Mouse (Mus musculus): ENCODE results near the gene Lingo1. TPM values are rescaled to one million over a fixed set of nuclear protein-coding genes. Genes with fewer than 3 reads are reported as not detected.

Gene Lingo1
- total RNA-seq, 4 experiments from 2014 or later = 226 to 270 (median 251) TPM

Other genes starting within 250 kb of the Lingo1 start
- gene Odf3l1, start 68.2 kb upstream of the Lingo1 start, total RNA-seq (2022) = not detected
- 10 to 100 TPM; 17.3 to 21.8 (median 19.3) TPM for gene Cspg4, start 68.6 kb upstream of the Lingo1 start, total RNA-seq (2022)
- gene Snx33, start 131.9 kb upstream of the Lingo1 start, total RNA-seq (2022) = 10 to 100 TPM in 2 of 4 experiments, 1 to 10 TPM in 2; 9.8 to 11.6 (median 10.1) TPM
- gene Imp3, start 141.0 kb upstream of the Lingo1 start, total RNA-seq (2022) = 10 to 100 TPM; 47.3 to 59.9 (median 56.1) TPM
- gene Snupn, start 154.4 kb upstream of the Lingo1 start, total RNA-seq (2022) = 10 to 100 TPM; 14.4 to 17.1 (median 14.9) TPM
- gene Ptpn9, start 198.5 kb upstream of the Lingo1 start, total RNA-seq (2022) = 10 to 100 TPM; 24.8 to 31.1 (median 28.4) TPM

Data from layer of hippocampus, adult 8-10 months (tissue).